Mouse (Mus musculus) liver, postnatal 0 days (tissue): Measurements from ENCODE around the gene Stx16. TPM values are rescaled to one million over a fixed set of nuclear protein-coding genes. Genes with fewer than 3 reads are reported as not detected.

Experiments
- ATAC-seq: fragments of 200-750 bp; cut with Nextera tagmentation; 2 replicates; pipeline ENCODE4 v1.8.0; 2017; ENCODE audit warnings: mild to moderate bottlenecking, moderate library complexity
- DNase-seq: peaks from one replicate; pipeline ENCODE4 v3.0.0-alpha.2; 2016
- H3K27ac ChIP-seq: fragments of 300-500 bp; sonication (generic); 2 replicates; pipeline ENCODE4 v1.5.1; 2014; ENCODE audit warnings: antibody characterized with exemption, moderate library complexity, mild to moderate bottlenecking, low read depth
- H3K27me3 ChIP-seq: fragments of 300-500 bp; sonication (generic); 2 replicates; pipeline ENCODE4 v1.6.1; 2014; ENCODE audit warnings: low read length, control low read depth, mixed read lengths; ENCODE audit not compliant: insufficient read depth
- H3K36me3 ChIP-seq: fragments of 300-500 bp; sonication (generic); replicated peaks from 2 replicates; pipeline ENCODE4 v1.6.1; 2014; ENCODE audit warnings: mild to moderate bottlenecking, control low read depth, low read length, moderate library complexity, mixed read lengths; ENCODE audit not compliant: insufficient read depth
- H3K4me1 ChIP-seq: fragments of 300-500 bp; sonication (generic); 2 replicates; pipeline ENCODE4 v1.6.1; 2014; ENCODE audit warnings: antibody characterized with exemption, mild to moderate bottlenecking, control low read depth; ENCODE audit not compliant: insufficient read depth
- H3K4me2 ChIP-seq: fragments of 300-500 bp; sonication (generic); 2 replicates; pipeline ENCODE4 v1.6.1; 2014; ENCODE audit warnings: low read depth, mild to moderate bottlenecking, low read length, moderate library complexity, mixed read lengths
- H3K4me3 ChIP-seq: fragments of 300-500 bp; sonication (generic); 2 replicates; pipeline ENCODE4 v1.5.1; 2014; ENCODE audit warnings: low read depth, low read length
- H3K9ac ChIP-seq: fragments of 300-500 bp; sonication (generic); replicated peaks from 2 replicates; pipeline ENCODE4 v1.6.1; 2014; ENCODE audit warnings: mild to moderate bottlenecking, moderate library complexity
- H3K9me3 ChIP-seq: fragments of 300-500 bp; sonication (generic); 2 replicates; pipeline ENCODE4 v1.6.1; 2016; ENCODE audit warnings: mild to moderate bottlenecking, control low read depth, low read length, mixed read lengths
- CTCF ChIP-seq: sonication (generic); IDR thresholded peaks from 2 replicates; pipeline ENCODE4 v1.5.1; 2016; ENCODE audit warnings: antibody characterized with exemption, low read depth
- EP300 ChIP-seq: IDR thresholded peaks from 2 replicates; pipeline ENCODE4 v1.6.1; 2016; ENCODE audit warnings: antibody characterized with exemption, low read depth, mild to moderate bottlenecking
- WGBS: fragments of 180-500 bp; shearing (Covaris S2); extraction: QIAGEN DNeasy Blood & Tissue Kit; methylation state at CpG from one replicate; pipeline ENCODE4 v1.1.7; 2014; ENCODE audit not compliant: insufficient replicate concordance; 5-methylcytosine and 5-hydroxymethylcytosine counted together
- polyA plus RNA-seq: library from polyadenylated mRNA; unstranded; fragments of >200 nt; fragmentation: Nextera tagmentation; extraction: Ambion mirVana; gene quantifications from 2 replicates; pipeline ENCODE4 v1.2.1, GENCODE M21; 2015

Gene Stx16
- polyA plus RNA-seq, 1 experiment from 2014 or later, result 2.9 TPM

DNA sequence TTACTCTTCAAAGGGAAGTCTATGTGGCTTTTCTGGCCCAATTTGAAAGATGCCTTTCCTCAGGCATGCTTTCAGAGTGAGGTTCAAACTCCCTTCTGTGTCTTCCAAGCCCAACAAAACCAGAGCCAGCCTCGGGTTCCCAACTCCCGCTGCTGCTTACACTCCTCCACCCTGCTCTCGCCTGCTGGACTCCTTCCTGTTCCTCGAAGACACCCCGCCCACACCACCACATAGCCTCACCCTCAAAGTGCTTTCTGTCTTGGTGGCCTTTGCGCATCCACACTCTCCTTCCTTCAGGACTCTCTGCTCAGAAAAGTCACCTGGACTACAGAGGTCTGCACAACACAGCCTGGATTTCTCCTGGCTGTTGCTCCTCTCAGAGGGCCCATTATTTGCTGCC is 13.0 kb upstream of the Stx16 start:
- TF ChIP-seq EP300 (no peak), CTCF (no peak)
- H3K4me2 ChIP-seq, result no peak overlapping the region
- 60% methylated on average over 6 of the region's 6 CpGs for WGBS

DNA sequence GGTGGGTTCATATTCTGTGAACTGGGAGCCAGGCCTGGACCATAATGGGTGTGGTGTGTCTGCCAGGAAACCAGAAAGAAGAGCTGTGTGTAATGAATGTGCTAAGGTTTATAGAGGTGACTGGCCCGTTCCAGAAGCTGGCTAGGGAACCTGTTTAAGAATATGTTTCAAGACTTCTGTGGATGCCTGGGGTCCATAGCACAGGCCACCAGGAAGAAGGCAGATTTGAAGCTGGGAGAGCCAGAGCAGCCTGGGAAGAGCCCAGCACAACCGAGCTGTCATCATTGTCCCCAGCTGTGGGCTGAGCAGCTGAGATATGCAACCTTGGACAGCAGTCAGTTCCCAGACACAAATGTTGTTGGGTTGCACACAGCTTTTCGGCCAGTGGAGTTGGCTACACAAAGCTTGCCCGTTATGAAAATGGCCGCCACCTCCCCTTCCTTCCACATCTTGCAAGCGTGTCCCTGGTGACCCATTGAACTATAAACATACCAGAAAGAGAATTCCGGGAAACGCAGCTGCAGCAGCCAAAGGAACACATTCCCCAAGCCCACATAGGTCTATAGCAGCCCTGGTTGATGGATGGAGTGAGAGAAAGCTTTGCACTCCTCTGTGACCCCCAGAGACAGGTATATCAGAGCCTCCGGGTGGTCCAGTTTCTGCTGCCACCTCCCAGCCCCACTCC is 12.4 kb upstream of the Stx16 start:
- H3K36me3 ChIP-seq, result no peaks in the 10 kb centered on the region
- H3K4me2 ChIP-seq, result no peak overlapping the region
- H3K4me3 ChIP-seq, result no peak overlapping the region
- H3K9me3 ChIP-seq, result no peaks in the 10 kb centered on the region
- H3K4me1 ChIP-seq, result no peaks in the 10 kb centered on the region
- TF ChIP-seq CTCF, result no peak
- no peak for TF ChIP-seq EP300
- WGBS, result 63% methylated on average over 9 of the region's 9 CpGs
- no peak overlapping the region for H3K9ac ChIP-seq
- ATAC-seq (no peak), DNase-seq (no peak)
- H3K27me3 ChIP-seq, result no peaks in the 10 kb centered on the region
- H3K27ac ChIP-seq, result no peak overlapping the region

More for the DNA sequence above, 13.0 kb upstream of the Stx16 start:
- no peak overlapping the region for H3K9ac ChIP-seq
- DNase-seq (no peak), ATAC-seq (no peak)
- no peaks in the 10 kb centered on the region for H3K4me1 ChIP-seq
- H3K36me3 ChIP-seq, result no peaks in the 10 kb centered on the region
- H3K4me3 ChIP-seq, result no peak overlapping the region
- H3K27me3 ChIP-seq, result no peaks in the 10 kb centered on the region
- no peaks in the 10 kb centered on the region for H3K9me3 ChIP-seq
- H3K27ac ChIP-seq, result no peak overlapping the region

DNA sequence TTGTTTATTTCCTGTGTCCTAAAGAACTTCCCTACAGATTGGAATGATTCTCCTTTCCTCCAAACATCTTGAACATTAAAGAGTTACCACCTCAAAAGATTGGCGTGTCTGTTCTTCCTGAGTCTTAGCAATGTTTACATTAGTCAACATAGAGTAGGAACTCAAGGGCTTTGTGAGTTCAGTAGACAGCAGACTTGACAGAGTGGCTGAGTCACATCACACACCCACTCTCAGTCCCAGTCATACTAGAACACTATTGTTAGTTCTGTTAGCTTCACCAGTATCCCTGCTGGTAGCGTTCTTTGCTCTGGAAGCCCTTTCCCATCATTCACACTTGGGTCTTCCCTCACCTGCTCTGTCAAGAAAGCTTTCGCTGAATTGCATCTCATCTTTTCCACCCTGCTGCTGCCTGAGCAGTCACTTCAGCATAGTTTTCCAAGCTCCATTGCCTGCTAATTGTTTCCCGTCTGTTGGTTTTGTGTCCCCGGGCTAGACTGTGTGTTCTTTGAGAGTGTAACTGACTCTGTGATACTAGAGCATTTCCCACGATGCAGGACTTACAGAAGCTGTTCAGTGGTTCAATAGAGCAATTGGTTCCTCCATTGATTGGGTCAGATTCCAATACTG is 8.2 kb upstream of the Stx16 start:
- no peak for ATAC-seq

DNA sequence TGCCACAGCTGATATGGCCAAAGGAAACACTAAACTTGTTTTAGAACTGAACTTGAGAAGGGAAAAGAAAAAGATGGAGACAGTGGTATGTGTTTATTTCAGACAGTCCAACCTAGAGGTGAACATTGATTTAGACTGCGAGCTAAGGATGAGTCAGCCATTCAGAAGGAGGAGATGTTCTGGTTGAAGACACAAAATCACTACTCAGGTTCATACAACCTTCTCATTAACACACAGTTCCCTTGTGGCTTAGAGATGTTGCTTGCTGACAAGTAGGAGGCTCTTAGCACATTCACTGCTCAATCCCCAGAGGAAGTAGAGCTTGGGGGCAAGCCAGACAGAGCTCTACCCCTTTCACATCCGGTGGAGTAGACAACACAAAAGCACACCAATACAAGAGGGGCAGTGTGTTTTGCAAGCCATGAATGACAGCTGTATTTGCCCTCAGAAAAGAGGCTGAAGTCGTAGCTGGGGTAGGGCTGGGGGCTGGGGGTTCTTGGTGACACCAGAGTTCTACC is 6.5 kb upstream of the Stx16 start:
- Histone ChIP-seq H3K36me3 (no peaks in the 10 kb centered on the region), H3K27ac (no peak overlapping the region), H3K4me3 (no peak overlapping the region), H3K4me1 (no peaks in the 10 kb centered on the region; the same call in 1 of the 2 replicates), H3K9ac (no peak overlapping the region), H3K9me3 (no peaks in the 10 kb centered on the region), H3K4me2 (no peak overlapping the region), H3K27me3 (no peaks in the 10 kb centered on the region)
- ATAC-seq (no peak), DNase-seq (no peak)
- 45% methylated on average over 3 of the region's 3 CpGs for WGBS
- TF ChIP-seq EP300 (no peak), CTCF (no peak)

More for the DNA sequence above, 8.2 kb upstream of the Stx16 start:
- TF ChIP-seq CTCF, result no peak
- TF ChIP-seq EP300, result no peak
- H3K27me3 ChIP-seq, result no peaks in the 10 kb centered on the region
- H3K4me3 ChIP-seq, result no peak overlapping the region
- no peaks in the 10 kb centered on the region for H3K4me1 ChIP-seq
- H3K9me3 ChIP-seq, result no peaks in the 10 kb centered on the region
- no peak for DNase-seq
- no peak overlapping the region for H3K27ac ChIP-seq
- no peaks in the 10 kb centered on the region for H3K36me3 ChIP-seq
- 66% methylated on average over 6 of the region's 6 CpGs for WGBS
- H3K9ac ChIP-seq, result no peak overlapping the region
- H3K4me2 ChIP-seq, result no peak overlapping the region

DNA sequence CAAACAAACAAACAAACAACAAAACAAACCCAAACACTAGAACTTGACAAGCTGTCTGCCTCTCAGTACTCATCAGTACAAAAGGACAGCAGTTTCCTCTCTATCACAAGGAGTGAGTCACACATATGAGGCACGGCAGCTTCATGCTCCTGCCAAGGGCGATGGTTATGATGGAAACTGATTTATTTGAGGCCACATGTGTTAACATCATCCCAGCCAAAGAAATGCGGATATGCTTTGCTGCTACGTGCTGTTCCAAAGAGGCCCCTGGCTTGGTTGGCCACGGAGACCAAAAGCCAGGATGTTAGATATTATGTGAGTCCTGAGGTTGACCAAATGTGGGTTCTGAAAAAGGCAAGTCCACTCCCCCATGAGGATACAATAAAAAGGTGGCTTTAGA is 4.7 kb upstream of the Stx16 start:
- Histone ChIP-seq H3K9ac (no peak overlapping the region), H3K36me3 (no peaks in the 10 kb centered on the region), H3K4me2 (no peak overlapping the region), H3K9me3 (no peaks in the 10 kb centered on the region), H3K27ac (no peak overlapping the region), H3K27me3 (no peaks in the 10 kb centered on the region), H3K4me1 (peaks cover 9% of the 10 kb centered on the region), H3K4me3 (no peak overlapping the region)
- 78% methylated on average over 5 of the region's 5 CpGs for WGBS
- no peak for DNase-seq
- TF ChIP-seq EP300 (no peak), CTCF (no peak)
- no peak for ATAC-seq

DNA sequence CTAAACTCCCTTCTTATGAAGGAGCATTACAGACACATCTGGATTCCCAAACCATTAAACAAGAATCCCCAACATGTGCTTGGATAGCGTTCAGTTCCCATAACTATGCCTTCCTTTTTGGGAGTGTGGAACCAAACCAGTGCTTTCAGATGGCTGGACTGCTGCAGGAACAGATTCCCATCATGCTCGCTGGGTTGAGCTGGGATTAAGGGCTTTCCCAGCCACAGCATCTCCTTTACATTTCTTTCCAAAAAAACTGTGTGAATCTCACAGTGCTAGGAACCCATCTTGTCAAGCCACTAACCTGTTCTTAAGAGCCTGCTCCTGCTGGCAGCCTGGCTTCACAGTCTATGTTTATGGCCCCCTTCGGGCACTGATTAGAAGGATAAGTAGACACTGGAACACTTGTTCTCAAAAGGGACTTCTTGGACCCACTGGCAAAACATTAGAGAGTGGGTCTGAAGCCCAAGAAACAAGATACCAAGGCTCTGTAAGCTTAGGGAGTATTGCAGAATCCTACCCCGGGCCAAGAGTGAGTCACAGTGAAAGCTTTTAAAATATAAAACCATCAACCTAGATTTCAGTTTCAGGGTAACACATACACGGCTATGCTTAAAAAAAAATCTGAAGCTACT is 2.8 kb upstream of the Stx16 start:
- DNase-seq, result no peak
- TF ChIP-seq EP300, result no peak
- Histone ChIP-seq H3K4me3 (no peak overlapping the region), H3K4me2 (no peak overlapping the region), H3K36me3 (no peaks in the 10 kb centered on the region), H3K27me3 (no peaks in the 10 kb centered on the region), H3K4me1 (peaks cover 12% of the 10 kb centered on the region), H3K9me3 (no peaks in the 10 kb centered on the region), H3K27ac (no peak overlapping the region), H3K9ac (no peak overlapping the region)
- no peak for ATAC-seq
- 74% methylated on average over 5 of the region's 5 CpGs for WGBS
